Mouse (Mus musculus): ENCODE data around the gene Col18a1. TPM values are rescaled to one million over a fixed set of nuclear protein-coding genes. Genes with fewer than 3 reads are reported as not detected.

The Col18a1 gene
- polyA plus RNA-seq, 1 experiment from 2014 or later = 167 TPM

DNA sequence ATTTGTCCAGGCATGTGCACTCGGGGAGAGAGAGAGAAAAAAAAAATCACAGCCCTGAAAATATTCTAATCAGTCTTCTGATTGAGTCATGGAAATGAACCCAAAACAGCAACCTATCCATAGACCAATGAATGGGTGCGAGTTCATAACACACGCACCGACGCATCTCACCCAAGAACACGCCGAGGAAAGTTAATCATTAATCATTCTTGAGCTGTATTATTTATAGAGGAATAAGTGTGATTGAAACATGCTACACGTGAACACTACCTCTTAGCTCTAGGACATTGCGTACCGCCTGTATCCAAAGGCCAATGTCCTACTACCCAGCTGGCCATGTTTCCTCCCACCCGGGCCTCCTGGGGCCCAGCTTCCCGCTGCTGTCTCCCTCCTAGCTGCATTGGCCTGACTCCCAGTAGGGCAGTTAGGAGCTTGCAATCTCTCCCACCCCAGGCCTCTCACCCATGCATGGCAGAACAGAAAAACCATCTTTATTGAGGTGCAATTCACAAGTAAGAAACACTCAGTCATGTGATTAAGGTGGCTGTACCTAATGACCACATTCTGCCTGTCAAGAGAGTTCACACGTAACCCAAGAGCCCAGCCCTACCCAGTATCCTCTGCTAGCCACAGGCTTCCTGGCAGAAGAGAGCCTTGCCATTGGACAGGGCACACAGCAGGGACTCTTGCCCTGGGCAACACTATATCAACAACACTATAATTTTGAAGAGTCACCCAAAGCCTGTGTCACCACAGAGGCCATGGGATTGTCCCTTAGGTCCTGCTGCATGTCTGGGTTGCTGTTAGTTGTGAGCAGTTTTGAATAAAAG is 143.8 kb downstream of the Col18a1 start:
- H3K27me3 ChIP-seq (ENCODE audit: insufficient read depth, low read length) = no peaks in the 10 kb centered on the region
- no peaks in the 10 kb centered on the region for H3K36me3 ChIP-seq (replicated peaks; ENCODE audit: insufficient read depth, low read length)
- no peaks in the 10 kb centered on the region for H3K9me3 ChIP-seq (ENCODE audit: low read length)
- peak overlapping the region; percentile 69 for H3K27ac ChIP-seq (ENCODE audit: low read depth)
- WGBS (ENCODE audit: insufficient replicate concordance) = 62% methylated on average over 13 of the region's 13 CpGs
- ATAC-seq (peak; percentile 88), DNase-seq (peak; percentile 47)
- no peak overlapping the region for H3K4me3 ChIP-seq (ENCODE audit: low read depth, low read length)
- no peak for TF ChIP-seq CTCF (IDR thresholded peaks at IDR 0.05; ENCODE audit: low read depth)
- TF ChIP-seq EP300 (IDR thresholded peaks at IDR 0.05; ENCODE audit: low read depth) = peak; percentile 74; the same call in 1 of the 2 replicates
- no peak overlapping the region for H3K9ac ChIP-seq (replicated peaks)
- H3K4me2 ChIP-seq (ENCODE audit: low read depth, low read length) = no peak overlapping the region
- H3K4me1 ChIP-seq (ENCODE audit: insufficient read depth) = peaks cover 7% of the 10 kb centered on the region

DNA sequence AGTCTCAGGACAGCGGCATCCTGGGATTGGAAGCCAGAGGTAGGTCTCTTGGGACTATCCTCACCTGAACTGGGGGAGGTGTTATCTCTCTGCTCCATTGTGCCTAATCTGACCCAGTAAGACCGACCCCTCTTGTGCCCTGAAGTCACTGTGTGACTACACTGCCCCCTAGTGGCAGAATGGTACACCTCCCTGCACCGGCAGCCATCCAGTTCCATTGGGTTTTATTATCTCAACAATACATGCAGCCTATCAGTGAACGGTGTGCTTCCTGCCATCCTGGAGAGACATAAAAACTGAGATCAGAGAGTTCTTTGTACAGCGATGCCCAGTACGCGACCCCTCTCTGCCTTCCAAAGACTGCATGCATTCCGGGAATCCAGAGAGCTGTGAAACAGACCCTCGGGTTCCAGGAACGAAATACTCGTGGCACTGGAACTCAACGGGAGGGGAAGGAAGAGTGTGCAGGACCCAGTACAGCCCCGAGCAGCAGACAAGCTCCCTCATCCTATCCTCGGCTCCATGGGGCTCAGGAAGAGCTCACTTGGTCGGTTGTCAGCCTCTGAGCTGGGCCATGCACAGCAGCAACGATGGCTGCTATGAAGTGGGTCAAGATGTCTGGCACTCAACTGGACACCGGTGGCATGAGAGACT is 144.8 kb downstream of the Col18a1 start:
- Histone ChIP-seq H3K36me3 (replicated peaks; ENCODE audit: insufficient read depth, low read length) (no peaks in the 10 kb centered on the region), H3K27ac (ENCODE audit: low read depth) (0 out of 2 replicates have a peak overlapping the region, but pooled peaks have one; percentile 12), H3K4me2 (ENCODE audit: low read depth, low read length) (peak overlapping the region; percentile 33; the same call in 1 of the 2 replicates), H3K4me3 (ENCODE audit: low read depth, low read length) (no peak overlapping the region), H3K9ac (replicated peaks) (0 out of 2 replicates have a peak overlapping the region, but pooled peaks have one; percentile 5), H3K9me3 (ENCODE audit: low read length) (no peaks in the 10 kb centered on the region), H3K27me3 (ENCODE audit: insufficient read depth, low read length) (no peaks in the 10 kb centered on the region), H3K4me1 (ENCODE audit: insufficient read depth) (peaks cover 10% of the 10 kb centered on the region)
- 25% methylated on average over 17 of the region's 17 CpGs for WGBS (ENCODE audit: insufficient replicate concordance)
- ATAC-seq (peak; percentile 33), DNase-seq (peak; percentile 79)
- TF ChIP-seq EP300 (IDR thresholded peaks at IDR 0.05; ENCODE audit: low read depth) = no peak
- peak; percentile 98 for TF ChIP-seq CTCF (IDR thresholded peaks at IDR 0.05; ENCODE audit: low read depth)

DNA sequence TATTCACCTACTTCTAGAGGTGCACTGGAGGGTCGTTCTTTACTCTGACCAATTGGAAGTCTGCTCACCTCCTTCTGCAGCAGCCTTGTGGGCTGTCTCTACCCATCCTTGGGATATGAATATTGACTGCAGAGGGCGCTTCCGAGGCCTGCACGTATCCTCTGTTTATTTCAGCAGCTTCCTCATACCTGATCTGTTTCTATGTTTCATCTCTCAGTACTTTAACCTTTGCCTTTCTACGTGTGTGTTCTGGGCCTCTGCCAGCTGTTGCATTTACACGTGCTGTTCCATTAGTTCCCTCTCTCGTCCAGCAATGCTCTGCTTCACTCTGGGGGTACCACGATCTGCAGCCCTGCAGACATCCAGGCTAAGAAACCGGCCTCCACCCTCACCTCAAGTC is 148.7 kb downstream of the Col18a1 start:
- ATAC-seq (peak; percentile 56), DNase-seq (peak; percentile 75)
- TF ChIP-seq EP300 (IDR thresholded peaks at IDR 0.05; ENCODE audit: low read depth) (peak; percentile 40; the same call in 1 of the 2 replicates), CTCF (IDR thresholded peaks at IDR 0.05; ENCODE audit: low read depth) (peak; percentile 45)
- Histone ChIP-seq H3K9me3 (ENCODE audit: low read length) (no peaks in the 10 kb centered on the region), H3K4me1 (ENCODE audit: insufficient read depth) (peaks cover 10% of the 10 kb centered on the region), H3K4me3 (ENCODE audit: low read depth, low read length) (no peak overlapping the region), H3K27me3 (ENCODE audit: insufficient read depth, low read length) (no peaks in the 10 kb centered on the region), H3K27ac (ENCODE audit: low read depth) (no peak overlapping the region), H3K4me2 (ENCODE audit: low read depth, low read length) (no peak overlapping the region), H3K36me3 (replicated peaks; ENCODE audit: insufficient read depth, low read length) (no peaks in the 10 kb centered on the region), H3K9ac (replicated peaks) (no peak overlapping the region)
- WGBS (ENCODE audit: insufficient replicate concordance) = 45% methylated on average over 9 of the region's 9 CpGs

DNA sequence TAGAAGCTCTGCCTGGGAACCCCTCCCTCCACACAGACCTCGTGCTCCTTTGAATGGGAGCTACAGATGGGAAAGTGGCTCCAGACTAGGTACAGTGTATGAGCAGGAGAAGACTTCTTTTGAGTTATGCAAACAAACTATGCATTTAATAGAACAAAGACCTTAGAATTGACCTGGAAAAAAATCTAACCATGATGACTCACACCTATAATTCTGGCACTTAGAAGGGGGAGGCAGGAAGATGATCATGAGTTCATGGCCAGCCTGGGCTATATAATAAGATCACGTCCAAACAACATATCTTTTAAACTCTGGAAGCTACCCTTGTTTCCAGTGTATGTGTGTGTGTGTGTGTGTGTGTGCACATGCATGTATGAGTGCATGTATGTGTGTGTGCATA is 149.3 kb downstream of the Col18a1 start:
- Histone ChIP-seq H3K27me3 (ENCODE audit: insufficient read depth, low read length) (no peaks in the 10 kb centered on the region), H3K4me2 (ENCODE audit: low read depth, low read length) (no peak overlapping the region), H3K9me3 (ENCODE audit: low read length) (no peaks in the 10 kb centered on the region), H3K9ac (replicated peaks) (no peak overlapping the region), H3K4me1 (ENCODE audit: insufficient read depth) (peaks cover 10% of the 10 kb centered on the region), H3K27ac (ENCODE audit: low read depth) (no peak overlapping the region), H3K4me3 (ENCODE audit: low read depth, low read length) (no peak overlapping the region), H3K36me3 (replicated peaks; ENCODE audit: insufficient read depth, low read length) (no peaks in the 10 kb centered on the region)
- WGBS (ENCODE audit: insufficient replicate concordance) = 65% methylated on average over 2 of the region's 2 CpGs
- TF ChIP-seq EP300 (IDR thresholded peaks at IDR 0.05; ENCODE audit: low read depth) = no peak
- no peak for TF ChIP-seq CTCF (IDR thresholded peaks at IDR 0.05; ENCODE audit: low read depth)
- DNase-seq (no peak), ATAC-seq (no peak)

DNA sequence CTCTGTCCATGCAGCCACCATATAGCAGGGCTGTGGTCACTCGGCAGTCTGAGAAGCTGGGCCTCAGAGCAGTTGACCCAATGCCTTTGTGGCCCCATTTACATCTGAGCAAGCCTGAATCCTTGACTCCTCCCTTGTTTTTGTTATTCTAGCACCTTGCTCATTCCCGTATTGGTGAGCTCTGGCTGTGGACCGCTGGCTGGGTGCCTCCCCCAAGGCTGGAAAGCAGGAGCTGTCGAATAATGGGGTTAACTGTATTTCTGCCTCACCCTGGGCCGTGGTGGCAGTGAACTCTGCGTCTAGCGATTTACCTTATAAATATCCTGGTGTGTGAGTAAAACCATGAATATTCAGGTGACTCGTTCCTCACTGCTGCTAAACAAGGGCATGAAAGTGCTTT is 149.8 kb downstream of the Col18a1 start:
- H3K9ac ChIP-seq (replicated peaks) = no peak overlapping the region
- no peak for DNase-seq
- H3K4me3 ChIP-seq (ENCODE audit: low read depth, low read length) = no peak overlapping the region
- H3K36me3 ChIP-seq (replicated peaks; ENCODE audit: insufficient read depth, low read length) = no peaks in the 10 kb centered on the region
- no peak for ATAC-seq
- no peak overlapping the region for H3K27ac ChIP-seq (ENCODE audit: low read depth)
- H3K4me2 ChIP-seq (ENCODE audit: low read depth, low read length) = no peak overlapping the region
- peaks cover 7% of the 10 kb centered on the region for H3K4me1 ChIP-seq (ENCODE audit: insufficient read depth)
- no peaks in the 10 kb centered on the region for H3K9me3 ChIP-seq (ENCODE audit: low read length)
- WGBS (ENCODE audit: insufficient replicate concordance) = 59% methylated on average over 8 of the region's 8 CpGs
- H3K27me3 ChIP-seq (ENCODE audit: insufficient read depth, low read length) = no peaks in the 10 kb centered on the region
- TF ChIP-seq CTCF (IDR thresholded peaks at IDR 0.05; ENCODE audit: low read depth) = no peak
- TF ChIP-seq EP300 (IDR thresholded peaks at IDR 0.05; ENCODE audit: low read depth) = no peak

DNA sequence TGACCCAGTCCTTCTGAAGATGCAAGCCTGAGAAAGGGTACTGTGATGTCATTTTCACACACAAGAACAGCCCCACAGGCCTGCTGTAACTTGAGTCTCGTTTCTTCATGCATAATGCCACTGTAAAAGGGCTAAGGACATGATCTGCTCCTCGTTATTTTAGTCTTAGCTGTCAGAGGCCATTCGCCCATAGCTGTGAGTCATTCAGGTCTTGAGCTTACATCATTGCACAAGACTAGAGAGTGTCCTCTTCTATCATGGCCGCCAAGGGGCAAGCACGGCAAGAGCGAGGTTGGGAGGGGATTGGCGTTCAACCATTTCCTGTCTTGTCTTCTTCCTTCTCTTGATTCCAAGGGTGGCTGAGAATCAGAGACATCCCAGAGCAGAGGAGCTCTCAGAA is 150.3 kb downstream of the Col18a1 start:
- Histone ChIP-seq H3K27ac (ENCODE audit: low read depth) (no peak overlapping the region), H3K27me3 (ENCODE audit: insufficient read depth, low read length) (no peaks in the 10 kb centered on the region), H3K9me3 (ENCODE audit: low read length) (no peaks in the 10 kb centered on the region), H3K4me3 (ENCODE audit: low read depth, low read length) (no peak overlapping the region), H3K9ac (replicated peaks) (no peak overlapping the region), H3K4me1 (ENCODE audit: insufficient read depth) (peaks cover 7% of the 10 kb centered on the region), H3K36me3 (replicated peaks; ENCODE audit: insufficient read depth, low read length) (no peaks in the 10 kb centered on the region), H3K4me2 (ENCODE audit: low read depth, low read length) (no peak overlapping the region)
- no peak for ATAC-seq
- 81% methylated on average over 7 of the region's 7 CpGs for WGBS (ENCODE audit: insufficient replicate concordance)
- TF ChIP-seq CTCF (IDR thresholded peaks at IDR 0.05; ENCODE audit: low read depth) = no peak
- TF ChIP-seq EP300 (IDR thresholded peaks at IDR 0.05; ENCODE audit: low read depth) = no peak
- DNase-seq = no peak

All from liver, postnatal 0 days (tissue).